Mouse (Mus musculus) cerebellum, adult 2 months (tissue): Measurements from ENCODE around the gene Col17a1.

Experiments
- CTCF ChIP-seq: fragments of 200-500 bp; IDR thresholded peaks from 2 replicates; pipeline ENCODE4 v1.5.1; 2011; ENCODE audit warnings: low read depth, mild to moderate bottlenecking, control low read depth, low read length, moderate library complexity, borderline replicate concordance; ENCODE audit not compliant: insufficient read depth
- POLR2A ChIP-seq: fragments of 200-500 bp; IDR thresholded peaks from 2 replicates; pipeline ENCODE4 v1.6.1; 2011; ENCODE audit warnings: low read length, control low read depth, borderline replicate concordance; ENCODE audit not compliant: insufficient read depth

GRCm38 (mm10) chr19:47710376-47710775, 18.5 kb upstream of the Col17a1 start:
- no peak for TF ChIP-seq CTCF
- TF ChIP-seq POLR2A = no peak
